Comparison of ENCODE assay signal across 12 mouse cellular contexts in the genomic region with DNA sequence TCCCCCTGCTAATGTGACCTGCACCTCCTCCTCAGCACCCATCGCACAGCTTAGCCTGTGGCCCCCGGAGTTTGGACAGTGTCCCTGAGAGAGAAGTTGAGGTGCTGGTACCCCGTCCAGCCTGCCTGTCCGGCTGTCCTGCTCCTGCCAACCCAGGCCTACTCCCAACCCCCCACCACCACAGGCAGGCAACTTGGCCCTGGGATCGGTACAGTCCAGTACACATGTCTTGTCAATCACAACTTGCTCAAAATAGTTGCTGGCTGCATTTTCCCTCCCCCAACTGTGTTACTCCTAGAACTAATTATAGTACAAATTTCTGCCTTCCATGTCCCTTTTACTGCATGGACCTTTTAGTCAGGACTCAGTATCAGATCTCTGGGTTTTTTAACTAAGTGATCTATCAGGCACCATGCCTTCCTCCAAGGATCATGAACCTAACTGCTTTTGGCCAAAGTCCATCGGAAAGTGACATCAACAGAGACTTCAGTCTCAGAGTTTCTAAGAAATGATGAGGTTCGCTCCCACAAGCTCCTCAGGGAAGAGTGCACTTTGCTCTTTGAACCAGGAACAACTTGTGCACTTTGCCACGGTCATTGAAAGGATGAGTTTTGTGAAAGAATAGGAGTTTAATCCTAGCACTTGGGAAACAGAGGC. TPM values are rescaled to one million over a fixed set of nuclear protein-coding genes. Genes with fewer than 3 reads are reported as not detected.
DNase-seq lines count a peak whose midpoint lies in the region; ATAC-seq and TF ChIP-seq lines count a peak whose summit lies in the region.
"Had no signal": no experiment of that assay in that cellular context is flagged by ENCODE, and none has a peak within 500 bp of the region (broad histone marks: within the 10 kb centered on the region; RNA-seq: fewer than 3 reads in every experiment).

Gene Synpo2l, minus strand, starts transcription at position 201 of the 657 bp plus-strand sequence.

- peaks cover 9% of the 10 kb centered on the region; the same call in 1 of the 2 replicates for H3K27me3 ChIP-seq in liver, postnatal 0 days (ENCODE audit: insufficient read depth, low read length)
- no peaks in the 10 kb centered on the region for H3K27me3 ChIP-seq in heart, embryonic 12.5 days (replicated peaks)
- no peaks in the 10 kb centered on the region; the same call in 1 of the 2 replicates for H3K27me3 ChIP-seq in kidney, embryonic 16.5 days (ENCODE audit: insufficient read depth, low read length)
- H3K27me3 ChIP-seq in stomach, postnatal 0 days (ENCODE audit: control insufficient read depth, insufficient read depth, low read length): no peaks in the 10 kb centered on the region

- H3K9ac ChIP-seq in liver, postnatal 0 days (replicated peaks): no peak within 1 kb of the TSS
- H3K9ac ChIP-seq in heart, embryonic 12.5 days: peak within 1 kb of the TSS; percentile 74
- H3K9ac ChIP-seq in kidney, embryonic 16.5 days (replicated peaks; ENCODE audit: low read length): 0 out of 2 replicates have a peak within 1 kb of the TSS, but pooled peaks have one; percentile 16
- no peak within 1 kb of the TSS for H3K9ac ChIP-seq in stomach, postnatal 0 days (ENCODE audit: low read length)
- H3K9ac ChIP-seq: forebrain, postnatal 0 days had no signal

- ATAC-seq in liver, postnatal 0 days: peak; percentile 21; the same call in 1 of the 2 replicates
- ATAC-seq in heart, embryonic 12.5 days (ENCODE audit: insufficient number of reproducible peaks, low FRiP score): peak; percentile 53
- ATAC-seq in kidney, embryonic 16.5 days (ENCODE audit: low FRiP score, low TSS enrichment): no peak
- no peak for ATAC-seq in stomach, postnatal 0 days (ENCODE audit: low FRiP score, low TSS enrichment)
- ATAC-seq: CD4-positive, CD25-positive, alpha-beta regulatory T cell, adult 4 months; forebrain, postnatal 0 days had no signal

- H3K4me3 ChIP-seq in liver, postnatal 0 days (ENCODE audit: low read depth, low read length): no peak within 1 kb of the TSS
- peak within 1 kb of the TSS; percentile 40 for H3K4me3 ChIP-seq in heart, embryonic 12.5 days
- no peak within 1 kb of the TSS for H3K4me3 ChIP-seq in kidney, embryonic 16.5 days (ENCODE audit: low read length)
- no peak within 1 kb of the TSS for H3K4me3 ChIP-seq in stomach, postnatal 0 days (ENCODE audit: low read depth, low read length)

- TF ChIP-seq CTCF in liver, postnatal 0 days (IDR thresholded peaks at IDR 0.05; ENCODE audit: low read depth): no peak
- no peak for TF ChIP-seq CTCF in stomach, postnatal 0 days (IDR thresholded peaks at IDR 0.05; ENCODE audit: low read depth)

- no peaks in the 10 kb centered on the region for H3K9me3 ChIP-seq in liver, postnatal 0 days (ENCODE audit: low read length)
- H3K9me3 ChIP-seq in heart, embryonic 12.5 days (replicated peaks): no peaks in the 10 kb centered on the region; the same call in 1 of the 2 replicates
- H3K9me3 ChIP-seq in kidney, embryonic 16.5 days (ENCODE audit: low read length): no peaks in the 10 kb centered on the region
- no peaks in the 10 kb centered on the region for H3K9me3 ChIP-seq in stomach, postnatal 0 days (ENCODE audit: control insufficient read depth, low read length)

- peaks cover 2% of the 10 kb centered on the region; the same call in 1 of the 2 replicates for H3K4me1 ChIP-seq in liver, postnatal 0 days (ENCODE audit: insufficient read depth)
- H3K4me1 ChIP-seq in heart, embryonic 12.5 days (replicated peaks): peaks cover 30% of the 10 kb centered on the region
- 0 out of 2 replicates have a peak, but pooled peaks cover 4% of the 10 kb centered on the region for H3K4me1 ChIP-seq in kidney, embryonic 16.5 days (ENCODE audit: insufficient read depth, low read length)
- H3K4me1 ChIP-seq in stomach, postnatal 0 days (replicated peaks; ENCODE audit: control insufficient read depth, insufficient read depth): no peaks in the 10 kb centered on the region

- no peak within 1 kb of the TSS for H3K27ac ChIP-seq in liver, postnatal 0 days (ENCODE audit: low read depth)
- peak within 1 kb of the TSS; percentile 94 for H3K27ac ChIP-seq in heart, embryonic 12.5 days (ENCODE audit: poor library complexity, severe bottlenecking)
- no peak within 1 kb of the TSS for H3K27ac ChIP-seq in kidney, embryonic 16.5 days (ENCODE audit: low read length)
- peak within 1 kb of the TSS; percentile 75 for H3K27ac ChIP-seq in stomach, postnatal 0 days (replicated peaks)

- 65% methylated on average over 8 of the region's 8 CpGs for WGBS in liver, postnatal 0 days (ENCODE audit: insufficient replicate concordance)
- 55% methylated on average over 8 of the region's 8 CpGs for WGBS in heart, embryonic 12.5 days
- WGBS in kidney, embryonic 16.5 days: 80% methylated on average over 8 of the region's 8 CpGs
- 76% methylated on average over 8 of the region's 8 CpGs for WGBS in stomach, postnatal 0 days

- H3K4me2 ChIP-seq in liver, postnatal 0 days (ENCODE audit: low read depth, low read length): no peak within 1 kb of the TSS
- peak within 1 kb of the TSS; percentile 63 for H3K4me2 ChIP-seq in heart, embryonic 12.5 days
- no peak within 1 kb of the TSS for H3K4me2 ChIP-seq in kidney, embryonic 16.5 days (replicated peaks; ENCODE audit: low read depth, low read length)
- no peak within 1 kb of the TSS for H3K4me2 ChIP-seq in stomach, postnatal 0 days (replicated peaks; ENCODE audit: low read depth)

- no peaks in the 10 kb centered on the region for H3K36me3 ChIP-seq in liver, postnatal 0 days (replicated peaks; ENCODE audit: insufficient read depth, low read length)
- 0 out of 2 replicates have a peak, but pooled peaks cover 5% of the 10 kb centered on the region for H3K36me3 ChIP-seq in heart, embryonic 12.5 days
- H3K36me3 ChIP-seq in kidney, embryonic 16.5 days (ENCODE audit: insufficient read depth, low read length): no peaks in the 10 kb centered on the region
- H3K36me3 ChIP-seq in stomach, postnatal 0 days (ENCODE audit: control insufficient read depth, insufficient read depth, low read length): no peaks in the 10 kb centered on the region

- no peak for TF ChIP-seq EP300 in liver, postnatal 0 days (IDR thresholded peaks at IDR 0.05; ENCODE audit: low read depth)
- no peak for TF ChIP-seq EP300 in stomach, postnatal 0 days (optimal IDR thresholded peaks at IDR 0.05)

- DNase-seq in liver, postnatal 0 days: no peak
- no peak for DNase-seq in liver
- DNase-seq in stomach, postnatal 0 days (ENCODE audit: low spot score): no peak
- no peak for DNase-seq in cerebellum, adult 9-10 months
- DNase-seq in ovary, postnatal 10 days (ENCODE audit: low spot score): no peak
- DNase-seq in urinary bladder, adult 18-20 months (ENCODE audit: low spot score in 2 of 2): no peak
- DNase-seq: forebrain, postnatal 0 days; lung, postnatal 4 days; retina, postnatal 1 day had no signal

RNA-seq across cellular contexts. Expression of gene Synpo2l, which starts in this region (rescaled TPM):
- polyA plus RNA-seq in liver, postnatal 0 days (2015; fragmentation: Nextera tagmentation; extraction: Ambion mirVana): 0.05 and 0.38 TPM in 2 replicates
- polyA plus RNA-seq in heart, embryonic 12.5 days (2016; fragmentation: Nextera tagmentation; extraction: Ambion mirVana): 181 and 191 TPM in 2 replicates
- polyA plus RNA-seq in kidney, embryonic 16.5 days (2015; fragmentation: Nextera tagmentation; extraction: Ambion mirVana): 0.92 and 1.2 TPM in 2 replicates
- polyA plus RNA-seq in stomach, postnatal 0 days (2015; fragmentation: Nextera tagmentation; extraction: Ambion mirVana): 0.30 and 0.42 TPM in 2 replicates
- polyA plus RNA-seq: CD4-positive, CD25-positive, alpha-beta regulatory T cell, adult 4 months had no signal

Comparison
In these comparisons a context has a peak if more than half of its experiments do, and no peak if none do; other contexts are left out.
1. RNA of gene Synpo2l (polyA plus RNA-seq): 181 to 191 TPM in heart, embryonic 12.5 days; 0.92 to 1.2 TPM in kidney, embryonic 16.5 days, 0.30 to 0.42 TPM in stomach, postnatal 0 days and 0.05 to 0.38 TPM in liver, postnatal 0 days; every median in the first group is over 10 times any median in the second.
2. Peak in ATAC-seq in liver, postnatal 0 days; RNA of the gene not detected or under 1 TPM.
3. H3K27ac ChIP-seq: peak in heart, embryonic 12.5 days (single experiment) and stomach, postnatal 0 days (single experiment); none in liver, postnatal 0 days (single experiment) and kidney, embryonic 16.5 days (single experiment).
4. H3K9ac ChIP-seq: peak in heart, embryonic 12.5 days (single experiment) and kidney, embryonic 16.5 days (single experiment); none in liver, postnatal 0 days (single experiment) and stomach, postnatal 0 days (single experiment).